Mouse (Mus musculus) monocyte, adult 5-6 weeks (primary cell): Measurements from ENCODE around the gene Sorbs2. TPM values are rescaled to one million over a fixed set of nuclear protein-coding genes. Genes with fewer than 3 reads are reported as not detected.

Experiments used
- ATAC-seq: fragments of 153-309, 156-312 bp; replicated peaks from 2 replicates; pipeline ENCODE4 v1.8.0; 2017; ENCODE audit warnings: mild to moderate bottlenecking; ENCODE audit not compliant: low TSS enrichment, insufficient number of reproducible peaks, severe bottlenecking, poor library complexity, low FRiP score
- total RNA-seq: library from RNA; stranded (forward); fragments of 200-1000, 200-491, 200-594 nt; gene quantifications from 3 replicates; pipeline ENCODE4 v1.2.3, GENCODE M21; 2017

Gene Sorbs2
- total RNA-seq, 1 experiment from 2014 or later = not detected

DNA sequence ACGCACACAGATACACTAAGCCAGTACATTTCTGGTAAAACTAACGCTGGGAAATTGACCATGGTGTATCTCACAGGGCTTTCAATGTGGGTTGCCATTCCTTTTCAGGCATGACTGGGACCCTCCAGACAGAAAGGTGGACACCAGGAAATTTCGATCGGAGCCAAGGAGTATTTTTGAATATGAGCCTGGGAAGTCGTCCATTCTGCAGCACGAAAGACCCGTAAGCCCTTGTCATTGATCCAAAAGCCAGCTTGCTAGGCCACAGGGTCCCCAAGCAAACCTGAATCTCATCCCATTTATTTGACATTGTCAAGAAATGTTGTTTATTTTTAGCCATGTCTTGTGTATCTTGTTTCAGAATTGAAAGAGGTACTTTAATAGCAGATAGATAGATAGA, 267.9 kb downstream of the Sorbs2 start:
- no peak for ATAC-seq

DNA sequence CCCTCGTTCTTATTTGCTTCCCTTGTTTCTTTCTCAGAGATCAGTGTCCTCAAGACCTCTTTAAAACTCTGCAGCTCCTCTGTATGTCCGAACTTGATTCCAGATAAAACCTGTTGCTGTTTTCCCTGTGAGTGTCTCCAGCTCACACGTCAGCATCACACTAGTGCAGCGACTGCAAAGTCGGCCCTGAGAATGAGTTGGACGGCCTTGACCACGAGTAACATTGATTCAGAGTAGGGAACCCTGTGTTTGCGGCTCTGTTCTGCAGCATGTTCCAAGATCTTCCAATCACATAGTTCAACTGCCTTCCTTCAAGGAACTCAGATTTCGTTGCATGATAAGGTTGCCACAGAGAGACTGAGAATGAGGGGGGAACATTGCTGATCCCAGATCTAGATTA, 268.8 kb downstream of the Sorbs2 start:
- no peak for ATAC-seq

DNA sequence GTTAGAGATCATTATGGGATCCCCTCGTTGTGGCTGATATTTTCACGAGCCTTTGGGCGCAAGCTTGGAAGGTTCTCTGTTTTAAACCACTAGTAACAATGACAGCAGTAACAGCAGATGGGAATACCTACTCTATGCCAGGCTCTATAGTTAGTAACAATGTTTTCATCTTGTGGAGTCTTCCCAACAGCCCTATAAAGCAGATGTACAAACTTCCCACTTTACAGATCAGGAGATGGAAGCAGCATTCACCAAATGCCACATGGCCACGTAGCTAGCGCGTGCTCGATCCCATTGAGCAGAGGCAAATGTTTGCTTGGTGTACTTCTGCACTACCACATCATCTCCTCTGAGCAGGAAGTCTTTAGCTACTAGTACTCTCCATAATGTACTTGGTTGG, 269.4 kb downstream of the Sorbs2 start:
- no peak for ATAC-seq

DNA sequence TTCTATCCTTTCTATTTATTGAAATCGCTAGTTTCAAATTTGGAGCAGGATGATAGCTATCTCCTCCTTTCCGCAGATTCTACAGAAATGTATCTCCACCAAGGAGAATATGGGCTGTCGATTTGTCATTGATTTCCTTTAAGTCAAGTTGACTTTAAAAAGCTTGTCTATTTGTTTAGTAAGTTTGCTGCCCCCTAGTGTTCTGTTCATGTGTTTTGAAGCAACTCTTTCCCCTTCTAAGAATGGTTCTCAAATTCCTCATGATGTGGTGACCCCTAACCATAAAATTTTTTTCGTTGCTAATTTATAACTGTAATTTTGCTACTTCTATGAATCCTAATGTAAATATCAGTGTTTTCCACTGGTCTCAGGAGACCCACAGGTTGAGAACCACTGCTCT, 273.0 kb downstream of the Sorbs2 start:
- no peak for ATAC-seq

DNA sequence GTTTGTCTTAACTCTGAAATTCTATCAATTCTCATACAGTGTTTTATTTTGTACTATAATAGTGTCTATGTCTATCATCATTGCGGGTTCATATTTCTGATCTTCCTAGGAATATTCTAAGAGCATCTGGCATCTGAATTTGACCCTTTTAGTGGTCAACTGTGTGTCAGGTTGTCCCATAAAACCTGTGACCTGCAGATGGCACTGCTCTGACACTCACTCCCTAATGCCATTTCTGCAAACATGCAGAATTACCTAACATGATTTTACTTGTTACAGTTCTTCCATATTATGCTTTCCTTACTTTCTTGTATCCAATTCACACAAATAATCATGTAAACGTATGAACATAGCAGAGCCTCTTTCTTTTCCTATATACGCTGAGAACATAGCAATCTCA, 281.0 kb downstream of the Sorbs2 start:
- no peak for ATAC-seq

DNA sequence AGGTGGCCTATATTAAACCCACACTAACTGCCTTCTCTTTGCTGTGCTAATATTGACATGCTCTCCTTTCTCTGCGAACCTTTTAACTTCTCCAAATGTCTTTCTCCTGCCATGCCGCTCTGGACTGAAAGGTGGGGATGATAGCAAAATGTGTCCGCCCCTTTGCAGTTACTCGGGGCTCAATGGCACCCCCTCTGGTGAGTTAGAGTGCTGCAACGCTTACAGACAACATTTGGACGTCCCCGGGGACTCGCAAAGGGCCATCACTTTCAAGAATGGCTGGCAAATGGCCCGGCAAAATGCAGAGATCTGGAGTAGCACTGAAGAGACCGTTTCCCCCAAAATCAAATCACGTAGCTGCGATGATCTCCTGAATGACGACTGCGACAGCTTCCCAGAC, 287.3 kb downstream of the Sorbs2 start:
- ATAC-seq = no peak

DNA sequence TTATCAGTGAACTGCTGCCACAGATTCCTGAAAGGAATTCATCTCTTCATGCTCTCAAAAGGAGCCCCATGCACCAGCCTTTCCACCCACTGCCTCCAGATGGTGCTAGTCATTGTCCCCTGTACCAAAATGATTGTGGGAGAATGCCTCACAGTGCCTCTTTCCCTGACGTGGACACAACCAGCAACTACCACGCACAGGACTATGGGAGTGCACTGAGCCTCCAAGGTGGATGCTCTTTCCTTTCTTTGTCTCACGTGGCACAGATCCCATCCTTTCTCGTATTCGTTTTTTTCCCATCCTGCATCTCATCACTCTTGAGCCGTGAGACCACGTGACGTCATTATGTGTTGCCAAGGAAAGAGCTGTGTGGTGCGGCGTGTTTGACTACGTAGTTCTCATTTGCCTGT, 288.7 kb downstream of the Sorbs2 start:
- no peak for ATAC-seq

DNA sequence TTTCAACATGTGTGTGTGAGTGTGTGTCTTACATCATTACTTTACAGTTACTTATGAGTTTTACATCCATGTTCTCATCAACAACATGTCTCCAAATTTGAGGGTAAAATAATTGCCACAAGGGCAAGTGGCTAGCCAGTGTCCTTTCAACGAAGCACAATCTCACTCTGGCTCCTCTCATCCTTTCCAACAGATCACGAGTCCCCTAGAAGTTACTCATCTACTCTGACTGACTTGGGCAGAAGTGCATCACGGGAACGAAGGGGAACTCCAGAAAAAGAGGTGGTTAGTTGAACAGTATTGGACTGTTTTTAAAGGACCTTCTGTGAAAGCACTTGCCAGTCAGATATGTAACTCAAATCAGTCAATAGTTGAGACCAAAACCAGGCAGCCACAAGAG, 291.9 kb downstream of the Sorbs2 start:
- no peak for ATAC-seq

DNA sequence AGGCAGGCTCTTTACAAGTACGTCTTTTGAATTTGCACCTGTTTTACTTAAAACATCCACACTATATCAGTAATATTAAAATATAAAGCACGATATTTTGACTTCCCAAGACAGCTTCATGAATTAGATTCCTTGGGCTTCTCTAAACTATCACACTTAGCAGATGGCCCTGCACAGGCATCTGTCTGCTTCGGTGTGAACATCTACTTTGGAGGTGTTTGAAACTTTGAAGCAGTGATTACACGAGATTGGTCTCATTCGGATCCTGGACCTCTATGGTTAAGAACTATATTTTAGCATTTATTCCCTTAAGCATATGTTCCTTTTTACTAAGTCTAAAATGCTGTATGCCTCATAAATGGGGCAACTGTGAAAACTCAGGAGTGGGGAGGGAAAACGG, 301.0 kb downstream of the Sorbs2 start:
- no peak for ATAC-seq

DNA sequence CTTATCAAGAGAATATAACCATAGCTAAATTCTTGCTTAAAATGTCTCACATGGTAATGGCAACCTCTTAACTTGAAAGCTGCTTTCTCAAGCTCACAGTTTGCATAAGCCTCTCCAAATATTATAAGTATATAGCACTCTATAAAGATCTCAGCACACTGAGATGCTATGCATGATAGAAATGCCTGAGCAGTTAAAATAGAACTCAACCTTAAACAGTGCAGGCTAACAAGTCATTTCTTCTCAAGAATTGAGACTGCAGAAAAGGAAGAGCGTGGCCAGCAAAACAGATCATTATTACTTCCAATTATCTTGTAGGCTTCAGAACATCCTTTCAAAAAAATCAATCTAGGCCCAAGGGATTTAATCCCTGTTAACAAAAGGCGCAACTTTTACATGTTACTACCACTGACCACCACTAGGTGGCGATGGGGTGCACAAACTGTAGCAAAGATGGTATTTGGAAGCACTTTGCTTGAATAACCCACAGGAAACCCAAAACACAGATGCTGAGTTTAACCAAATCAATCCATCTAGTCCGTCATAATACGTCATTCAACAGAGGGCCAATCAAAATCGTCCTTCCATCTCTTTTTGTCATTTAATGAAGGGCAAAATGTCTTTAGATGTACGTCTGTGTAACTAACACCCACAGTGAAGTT, 309.3 kb downstream of the Sorbs2 start:
- ATAC-seq = 0 out of 2 replicates have a peak, but pooled peaks have one; percentile 43

DNA sequence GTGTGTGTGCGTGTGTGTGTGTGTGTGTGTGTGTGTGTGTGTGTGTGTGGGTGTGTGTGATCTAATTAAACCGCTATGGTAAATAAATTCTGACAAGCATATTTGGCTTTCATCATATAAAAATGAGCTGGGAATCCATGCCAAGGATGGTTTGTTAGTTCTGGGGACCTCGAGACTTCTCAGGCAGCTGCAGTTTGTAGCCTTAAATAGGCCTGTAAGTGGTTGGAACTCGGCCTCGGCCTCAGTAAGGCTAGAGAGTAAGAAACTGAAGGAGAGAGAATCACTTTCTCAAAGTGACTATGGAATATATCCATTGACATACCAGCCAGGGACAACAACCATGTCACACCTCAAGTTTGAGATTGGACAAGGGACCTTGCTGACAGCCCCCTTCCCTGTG, 314.1 kb downstream of the Sorbs2 start:
- no peak for ATAC-seq

DNA sequence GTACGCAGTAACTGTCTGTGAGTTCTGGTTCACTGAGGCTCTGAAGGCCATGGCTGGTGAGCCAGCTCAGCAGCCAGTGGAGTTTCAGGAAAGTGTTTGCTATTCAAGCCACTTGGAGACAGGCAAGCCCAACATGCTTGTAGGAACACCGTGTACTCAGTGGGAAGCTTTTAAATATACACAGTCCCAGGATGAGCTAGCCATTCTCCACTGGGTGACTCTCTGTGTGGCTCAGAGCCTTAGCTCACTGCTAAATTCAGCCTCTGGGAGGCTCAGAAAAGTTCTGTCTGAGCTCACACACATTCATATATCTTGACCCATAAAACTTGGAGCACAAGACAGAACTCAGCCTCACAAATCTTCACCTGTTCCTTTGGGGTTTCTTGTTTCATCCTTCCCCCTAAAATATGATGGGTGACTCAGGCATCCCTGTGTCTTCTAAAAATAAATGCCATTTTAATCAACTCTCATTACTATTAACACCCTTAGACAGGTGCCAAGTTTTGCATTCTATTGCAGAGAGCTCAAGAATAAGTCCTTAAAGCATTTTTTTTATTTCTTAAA, 322.5 kb downstream of the Sorbs2 start:
- no peak for ATAC-seq

DNA sequence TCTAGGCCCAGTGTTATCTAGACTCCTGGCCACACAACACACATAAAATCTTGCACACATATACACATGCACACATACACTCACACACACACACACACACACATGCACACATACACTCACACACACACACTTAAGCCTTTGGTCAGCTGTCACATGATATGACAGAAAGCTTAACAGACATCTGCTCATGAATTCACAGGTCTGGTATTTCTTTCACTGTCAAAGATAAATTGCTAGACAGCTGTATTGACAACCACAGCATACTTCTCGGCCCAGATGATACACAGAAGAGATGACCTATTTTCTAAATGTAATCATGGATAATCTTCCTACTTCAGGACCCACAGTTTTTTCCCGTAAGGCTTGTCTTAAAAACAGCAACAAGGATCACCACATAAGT, 326.3 kb downstream of the Sorbs2 start:
- ATAC-seq = no peak

DNA sequence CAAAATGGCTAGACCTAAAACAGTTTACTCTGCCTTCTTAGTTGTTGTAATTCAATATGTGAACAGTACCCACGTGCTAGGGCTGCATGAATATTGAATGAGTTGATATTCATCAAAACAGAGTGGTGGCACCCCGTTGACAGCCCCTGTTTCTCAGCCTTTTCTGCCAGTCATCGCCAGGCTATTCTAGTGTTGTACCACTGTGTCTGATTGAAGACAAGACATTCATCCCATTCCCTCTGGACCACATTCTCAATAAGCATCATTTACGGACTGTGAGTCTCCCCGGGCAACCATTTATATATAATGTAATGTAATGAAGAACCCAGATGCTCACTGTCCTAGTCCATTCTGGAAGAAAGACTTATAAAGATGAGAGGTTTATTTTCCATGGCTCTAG, 335.7 kb downstream of the Sorbs2 start:
- ATAC-seq = no peak

DNA sequence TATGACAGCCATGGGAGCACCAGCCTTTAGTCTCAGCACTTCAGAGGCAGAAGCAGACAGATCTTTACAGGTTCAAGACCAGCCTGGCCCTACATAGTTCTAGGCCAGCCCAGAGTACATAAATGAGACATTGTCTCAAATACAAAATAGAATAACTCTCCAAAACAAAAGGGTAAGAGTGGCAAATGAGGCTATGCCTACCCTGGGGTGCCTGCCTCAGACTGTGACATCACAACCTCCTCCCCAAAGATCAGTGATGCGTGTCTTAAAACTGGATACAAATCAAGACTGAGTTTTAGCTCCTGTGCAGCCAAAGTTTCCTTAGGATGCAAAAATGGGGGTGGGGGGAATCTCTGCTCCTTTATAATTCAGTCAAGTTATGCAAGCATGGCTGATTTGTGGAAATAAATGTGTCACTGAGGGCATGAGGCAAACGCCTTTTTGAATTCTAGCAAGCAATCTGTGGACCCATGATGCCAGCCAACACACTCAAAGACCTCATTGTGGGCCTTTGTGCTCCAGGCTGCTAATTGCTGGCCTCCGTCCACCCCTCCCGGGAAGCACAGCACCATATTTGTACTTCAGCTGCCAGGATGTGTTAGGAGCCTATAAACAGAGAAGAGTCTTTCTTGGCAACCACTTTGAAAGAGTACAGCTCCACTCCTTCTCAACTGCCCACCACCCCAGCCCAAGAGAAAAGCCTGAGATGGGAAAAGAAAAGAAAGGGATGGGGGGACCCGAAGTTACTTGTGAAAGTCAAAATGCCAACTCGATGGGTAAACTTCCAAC, 336.7 kb downstream of the Sorbs2 start:
- ATAC-seq = no peak

DNA sequence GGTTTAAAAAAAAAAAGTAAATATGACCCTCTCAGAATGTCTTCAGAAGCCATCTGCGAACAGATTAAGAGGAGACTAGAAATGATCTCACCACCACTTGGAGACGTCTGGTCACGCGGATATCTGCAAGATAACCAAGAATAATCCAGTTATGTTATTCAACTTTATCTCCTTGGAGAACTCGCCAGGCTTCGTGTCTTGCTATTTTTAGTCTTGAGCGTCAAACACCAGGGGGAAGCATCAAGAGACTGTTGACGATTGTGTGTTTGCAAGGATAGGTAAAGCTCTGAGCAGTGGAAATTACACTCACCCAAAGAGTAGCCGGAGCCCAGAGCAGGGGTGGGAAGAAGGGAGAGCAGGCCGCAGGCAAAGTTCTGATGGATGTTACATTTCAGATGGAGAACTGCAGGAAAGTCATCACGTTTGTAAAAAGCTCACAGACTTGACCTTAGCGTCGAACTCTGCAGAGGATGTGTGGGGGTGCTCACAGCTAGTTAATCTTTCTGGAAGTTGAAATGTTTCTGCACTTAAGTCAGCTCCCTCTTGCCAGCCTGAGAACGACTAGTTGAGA, 337.4 kb downstream of the Sorbs2 start:
- ATAC-seq = no peak

DNA sequence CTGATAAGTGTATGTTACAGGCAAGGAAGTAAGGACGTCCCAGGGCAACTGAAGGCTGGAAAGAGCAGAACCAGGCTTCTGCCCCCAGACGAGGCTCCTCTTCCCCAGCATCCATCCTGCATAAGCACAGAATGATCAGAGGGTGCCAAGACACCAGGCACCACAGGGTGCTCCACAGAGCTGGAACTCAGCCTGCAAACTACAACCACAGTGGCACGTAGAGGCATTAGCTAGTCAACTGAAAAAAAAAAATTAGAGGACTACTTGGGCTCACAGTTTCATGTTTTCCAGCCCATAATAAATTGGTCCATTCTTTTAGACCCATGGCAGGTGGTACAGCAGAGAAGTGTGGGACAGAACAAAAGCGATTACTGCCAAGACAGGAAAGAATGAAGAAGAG, 338.3 kb downstream of the Sorbs2 start:
- no peak for ATAC-seq

DNA sequence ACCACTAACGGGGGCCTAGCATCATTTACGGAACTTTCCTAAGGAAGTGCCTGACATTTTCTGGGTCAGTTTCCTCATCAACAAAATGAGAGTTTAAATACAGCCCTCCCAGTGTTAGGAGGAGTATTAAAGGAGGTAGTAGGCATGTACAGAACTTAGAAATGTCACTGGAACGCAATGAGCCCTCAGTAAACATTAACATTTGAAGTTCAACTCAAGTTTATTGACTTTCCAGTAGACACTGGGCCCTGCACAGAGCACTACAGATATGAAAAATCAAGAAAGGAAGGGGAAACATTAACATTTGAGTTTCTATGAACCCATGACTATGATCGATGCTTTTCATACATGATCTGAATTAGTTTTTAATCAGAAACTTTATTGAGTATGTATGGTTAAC, 347.5 kb downstream of the Sorbs2 start:
- no peak for ATAC-seq

DNA sequence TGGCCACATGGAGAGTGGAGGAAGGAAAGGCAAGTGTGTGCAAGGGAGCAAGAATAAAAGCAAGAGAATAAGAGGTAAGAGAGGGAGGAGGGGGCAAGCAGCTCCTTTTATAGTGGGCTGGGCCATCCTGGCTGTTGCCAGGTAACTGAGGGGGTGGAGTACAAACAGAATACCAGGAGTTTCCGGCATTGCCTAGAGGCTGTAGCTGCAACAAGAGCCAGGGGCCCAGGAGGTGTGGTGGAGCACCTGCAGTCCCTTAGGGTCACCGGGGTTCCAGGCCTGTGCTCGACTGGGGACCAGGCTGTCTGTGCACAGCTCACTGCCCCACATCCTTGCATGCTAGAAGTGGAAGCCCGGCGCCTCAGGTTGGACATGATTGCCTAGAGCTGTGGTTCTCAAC, 350.1 kb downstream of the Sorbs2 start:
- ATAC-seq = no peak

DNA sequence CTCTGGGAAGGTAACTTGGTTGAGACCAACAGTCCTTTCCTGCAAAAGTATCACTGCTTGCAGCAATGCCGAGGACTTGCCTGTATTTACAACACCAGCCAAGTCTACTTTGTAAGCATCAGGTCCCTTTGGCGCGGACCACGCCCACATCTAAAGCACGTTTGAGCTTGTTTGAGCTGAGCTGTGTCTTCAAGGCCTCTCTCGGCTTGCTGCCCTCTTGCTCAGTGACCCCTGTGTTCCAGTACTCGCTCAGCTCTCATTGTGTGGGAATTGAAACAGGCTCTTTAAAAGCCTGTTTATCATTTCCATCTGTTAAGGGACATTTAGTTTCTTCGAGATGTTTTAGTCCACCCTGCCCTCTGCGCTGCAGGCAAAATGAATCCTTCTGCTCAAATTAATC, 350.8 kb downstream of the Sorbs2 start:
- no peak for ATAC-seq
